Mouse (Mus musculus) spleen, adult 18-20 months (tissue): ENCODE data around the gene Ints6l.

Experiments
- DNase-seq, 2 experiments: peaks; one replicate each; pipeline ENCODE4 v3.0.0; 2022; ENCODE audit warnings: mixed read lengths in 2 of 2

Gene Ints6l

DNA sequence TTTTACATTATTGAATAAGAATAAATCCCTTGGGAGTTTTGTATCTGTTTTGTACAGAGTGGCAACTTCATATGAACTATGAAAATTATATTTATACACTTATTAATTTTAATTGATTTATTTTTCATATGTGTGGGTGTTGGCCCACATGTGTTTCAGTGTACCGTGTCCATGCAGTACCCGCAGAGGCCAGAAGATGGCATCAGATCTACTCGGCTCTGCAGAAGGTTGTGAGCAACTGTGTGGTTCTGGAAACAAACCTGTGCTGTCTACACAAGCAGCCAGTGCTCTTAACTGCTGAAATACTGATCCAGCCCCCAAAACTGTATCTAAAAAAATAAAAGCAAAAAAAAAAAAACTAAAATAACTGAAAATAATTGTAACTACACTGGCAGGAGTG, 76.6 kb downstream of the Ints6l start:
- peak; percentile 13 to 65 for DNase-seq

GRCm38 (mm10) chrX:56537162-56537561, 82.5 kb downstream of the Ints6l start:
- no peak for DNase-seq

- DNase-seq, result no peak
Measured at GRCm38 (mm10) chrX:56549506-56549905, 94.8 kb downstream of the Ints6l start, which contains the start of gene Gm648. Gene Gm648, minus strand, starts transcription at chrX:56549606.

GRCm38 (mm10) chrX:56553584-56553983, 98.9 kb downstream of the Ints6l start:
- no peak for DNase-seq
